Mouse (Mus musculus): ENCODE results near the gene Aox3. TPM values are rescaled to one million over a fixed set of nuclear protein-coding genes. Genes with fewer than 3 reads are reported as not detected.

Gene Aox3
- total and polyA plus RNA-seq, 3 experiments, result 0.08 to 0.43 (median 0.14) TPM

GRCm38 (mm10) chr1:58237527-58238299 lies 124.8 kb downstream of the Aox3 start:
- dilution Hi-C loops (cut with MboI; ENCODE audit: extremely low pct_ligation_motif_present, extremely low pct_unique_long_range_greater_than_20kb, low sequenced_read_pairs) (no loop called here), in situ Hi-C loops (cut with MboI; ENCODE audit: low pct_ligation_motif_present, low pct_unique_long_range_greater_than_20kb, low sequenced_read_pairs) (no loop called here)
- no peak overlapping the region for H3K4me3 ChIP-seq (replicated peaks in 1 of 3; ENCODE audit: low read depth in 2 of 3, low read length in 2 of 3, poor library complexity in 1 of 3)
- TF ChIP-seq JUND (conservative IDR thresholded peaks at IDR 0.05; ENCODE audit: low read depth, low read length) (no peak), UBTF (IDR thresholded peaks at IDR 0.05; ENCODE audit: low read depth, low read length) (no peak), PAX5 (IDR thresholded peaks at IDR 0.05; ENCODE audit: low read length) (no peak), CHD2 (IDR thresholded peaks at IDR 0.05; ENCODE audit: low read length) (no peak), NELFE (IDR thresholded peaks at IDR 0.05; ENCODE audit: low read depth, low read length) (no peak), ELF1 (IDR thresholded peaks at IDR 0.05; ENCODE audit: low read depth, low read length) (no peak), ZKSCAN1 (IDR thresholded peaks at IDR 0.05; ENCODE audit: borderline replicate concordance, low read depth, low read length) (no peak)
- H3K9me3 ChIP-seq (replicated peaks; ENCODE audit: low read length), result no peaks in the 10 kb centered on the region
- H3K4me2 ChIP-seq (ENCODE audit: insufficient read depth, low read depth, poor library complexity, severe bottlenecking), result no peak overlapping the region
- peaks cover 9 to 26% of the 10 kb centered on the region in 2 experiments for H3K4me1 ChIP-seq (ENCODE audit: control insufficient read depth in 1 of 2, insufficient read depth in 2 of 2)
- no peaks in the 10 kb centered on the region for H3K27me3 ChIP-seq (replicated peaks)
- H3K27ac ChIP-seq (ENCODE audit: insufficient read depth, low read depth), result no peak overlapping the region
- H3K9ac ChIP-seq (ENCODE audit: insufficient read depth, low read depth), result no peak overlapping the region
- no peak for DNase-seq (ENCODE audit: extremely low read depth)
- no peaks in the 10 kb centered on the region for H3K79me2 ChIP-seq (replicated peaks; ENCODE audit: control insufficient read depth, extremely low read depth, insufficient read depth, poor library complexity, severe bottlenecking)
- H3K36me3 ChIP-seq (replicated peaks in 1 of 2; ENCODE audit: control insufficient read depth in 1 of 2, insufficient read depth in 1 of 2, low read length in 1 of 2), result no peaks in the 10 kb centered on the region

- no peak for TF ChIP-seq MYC (IDR thresholded peaks at IDR 0.05; ENCODE audit: low read depth, low read length)
- no peak for TF ChIP-seq USF1 (IDR thresholded peaks at IDR 0.05; ENCODE audit: low read depth, low read length)
- no peak for TF ChIP-seq MAFK (IDR thresholded peaks at IDR 0.05; ENCODE audit: insufficient replicate concordance, low read length)
- TF ChIP-seq CHD2 (IDR thresholded peaks at IDR 0.05; ENCODE audit: low read length), result no peak
- no peak for TF ChIP-seq E2F4 (IDR thresholded peaks at IDR 0.05; ENCODE audit: insufficient replicate concordance, low read depth, low read length)
- no peak for TF ChIP-seq MAZ (IDR thresholded peaks at IDR 0.05; ENCODE audit: low read depth, low read length)
- no peak for TF ChIP-seq HCFC1 (IDR thresholded peaks at IDR 0.05; ENCODE audit: low read depth, low read length)
- no peak for TF ChIP-seq ZMIZ1 (IDR thresholded peaks at IDR 0.05; ENCODE audit: low read depth, low read length)
- TF ChIP-seq MEF2A (IDR thresholded peaks at IDR 0.05; ENCODE audit: borderline replicate concordance, low read depth, low read length), result no peak
- TF ChIP-seq JUN (IDR thresholded peaks at IDR 0.05; ENCODE audit: insufficient read depth, low read depth, low read length), result no peak
- no peak for TF ChIP-seq EP300 (IDR thresholded peaks at IDR 0.05; ENCODE audit: low read length)
- Histone ChIP-seq H3K79me2 (replicated peaks; ENCODE audit: control insufficient read depth, extremely low read depth, insufficient read depth, poor library complexity, severe bottlenecking) (no peaks in the 10 kb centered on the region), H3K9me3 (replicated peaks; ENCODE audit: low read length) (no peaks in the 10 kb centered on the region), H3K4me3 (replicated peaks in 1 of 3; ENCODE audit: low read depth in 2 of 3, low read length in 2 of 3, poor library complexity in 1 of 3) (no peak overlapping the region), H3K27ac (ENCODE audit: insufficient read depth, low read depth) (no peak overlapping the region), H3K4me2 (ENCODE audit: insufficient read depth, low read depth, poor library complexity, severe bottlenecking) (no peak overlapping the region), H3K9ac (ENCODE audit: insufficient read depth, low read depth) (no peak overlapping the region), H3K36me3 (replicated peaks in 1 of 2; ENCODE audit: control insufficient read depth in 1 of 2, insufficient read depth in 1 of 2, low read length in 1 of 2) (no peaks in the 10 kb centered on the region), H3K27me3 (replicated peaks) (no peaks in the 10 kb centered on the region), H3K4me1 (ENCODE audit: control insufficient read depth in 1 of 2, insufficient read depth in 2 of 2) (peaks cover 9 to 26% of the 10 kb centered on the region in 2 experiments)
- dilution Hi-C loops (cut with MboI; ENCODE audit: extremely low pct_ligation_motif_present, extremely low pct_unique_long_range_greater_than_20kb, low sequenced_read_pairs) (no loop called here), in situ Hi-C loops (cut with MboI; ENCODE audit: low pct_ligation_motif_present, low pct_unique_long_range_greater_than_20kb, low sequenced_read_pairs) (no loop called here)
- no peak for DNase-seq (ENCODE audit: extremely low read depth)
Measured at GRCm38 (mm10) chr1:58238440-58238839, 125.5 kb downstream of the Aox3 start.

Measured in CH12.LX (cell line).